Mouse (Mus musculus): ENCODE measurements at regions not wholly inside any gene's neighbourhood (a gene's known extent, or its start where the extent isn't known, plus 50 kb on each side); places are given as distances from the start of the nearest gene placed in this dataset.

DNA sequence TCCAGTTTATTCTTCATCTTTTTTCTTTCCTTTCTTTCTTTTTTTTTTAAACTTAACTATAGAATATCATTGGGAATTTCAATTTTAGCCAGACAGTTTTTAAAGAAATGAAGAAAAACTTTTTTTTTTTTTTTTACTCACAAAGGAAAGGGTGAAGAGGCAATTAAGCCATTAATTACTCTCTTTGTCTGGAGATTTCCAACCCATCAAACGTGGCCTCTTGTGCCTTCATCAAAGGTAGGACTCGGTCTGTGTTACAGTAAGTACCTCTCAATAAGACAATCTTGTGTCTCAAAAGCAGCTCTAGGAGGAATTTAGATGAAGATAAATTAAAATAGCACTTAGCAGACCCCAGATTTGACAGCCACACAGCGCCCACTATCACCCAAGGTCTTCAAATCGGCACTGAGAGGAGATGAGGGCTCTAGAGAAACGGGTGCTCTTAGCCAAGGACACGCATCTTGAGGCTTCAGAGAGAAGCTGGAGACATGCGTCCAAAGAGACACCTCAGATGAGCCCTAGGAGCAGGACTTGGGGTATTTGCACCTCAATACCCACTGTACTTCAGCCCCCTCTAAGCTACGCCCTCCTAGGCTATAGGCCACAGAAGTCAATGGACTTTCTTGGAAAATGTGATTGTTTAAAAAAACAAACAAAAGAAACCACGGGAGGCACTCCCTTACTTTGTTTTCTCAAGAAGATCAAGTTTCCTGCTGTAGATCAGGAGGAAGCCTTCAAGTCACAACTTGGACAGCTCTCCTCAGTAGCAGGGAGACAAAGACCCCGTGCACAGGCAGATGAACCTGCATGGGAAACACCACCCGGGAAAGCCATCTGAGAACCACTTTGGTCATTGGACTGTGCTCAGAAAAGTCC is 176.8 kb upstream of the Spred2 start:
- DNase-seq (ENCODE audit: low read depth, low spot score), result no peak

DNA sequence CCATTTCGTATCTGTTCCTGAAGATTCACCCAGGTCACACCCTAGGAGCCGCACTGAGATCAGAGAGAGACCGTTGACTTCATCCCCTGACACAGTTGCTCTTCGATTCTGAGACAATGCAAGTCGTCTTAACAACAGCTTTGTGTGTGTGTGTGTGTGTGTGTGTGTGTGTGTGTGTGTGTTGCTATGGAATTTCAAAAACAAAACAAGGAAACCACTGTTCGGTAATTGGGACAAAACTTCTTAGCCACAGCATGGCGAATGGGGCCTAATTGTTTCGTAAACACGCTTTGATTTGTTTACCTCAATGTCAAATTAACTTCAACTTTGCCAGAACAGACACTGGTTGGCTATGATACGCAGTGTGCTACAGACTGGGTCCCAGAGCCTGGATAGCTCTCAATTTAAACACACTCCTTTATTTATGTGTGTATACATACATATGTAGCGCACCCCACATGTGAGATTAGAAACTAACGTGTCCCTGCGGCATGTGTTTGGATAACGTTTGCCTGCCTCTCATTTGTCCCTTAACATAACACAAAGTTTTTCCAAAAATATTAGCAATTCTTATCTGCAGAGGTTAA is 176.1 kb upstream of the Spred2 start:
- no peak for DNase-seq (ENCODE audit: low read depth, low spot score)

DNA sequence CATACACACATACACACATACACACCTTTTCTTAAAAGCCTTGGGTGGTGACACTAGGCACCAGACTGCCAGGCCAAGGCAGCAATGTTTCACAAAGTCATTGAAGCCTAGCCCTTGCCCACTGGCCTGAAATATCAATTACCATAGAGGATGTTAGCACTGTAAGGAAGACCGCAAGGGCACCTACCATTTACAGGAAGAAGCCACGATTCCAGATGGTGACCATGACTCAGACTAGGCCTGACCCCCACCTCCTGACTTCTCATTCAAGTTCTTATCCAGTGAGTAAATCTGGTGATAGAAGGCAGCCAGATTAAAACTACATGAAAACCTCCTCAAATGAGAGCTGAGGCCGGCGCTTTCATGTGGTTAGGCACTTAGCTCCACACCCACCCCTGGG is 165.3 kb upstream of the Spred2 start:
- DNase-seq (ENCODE audit: low read depth, low spot score), result no peak

DNA sequence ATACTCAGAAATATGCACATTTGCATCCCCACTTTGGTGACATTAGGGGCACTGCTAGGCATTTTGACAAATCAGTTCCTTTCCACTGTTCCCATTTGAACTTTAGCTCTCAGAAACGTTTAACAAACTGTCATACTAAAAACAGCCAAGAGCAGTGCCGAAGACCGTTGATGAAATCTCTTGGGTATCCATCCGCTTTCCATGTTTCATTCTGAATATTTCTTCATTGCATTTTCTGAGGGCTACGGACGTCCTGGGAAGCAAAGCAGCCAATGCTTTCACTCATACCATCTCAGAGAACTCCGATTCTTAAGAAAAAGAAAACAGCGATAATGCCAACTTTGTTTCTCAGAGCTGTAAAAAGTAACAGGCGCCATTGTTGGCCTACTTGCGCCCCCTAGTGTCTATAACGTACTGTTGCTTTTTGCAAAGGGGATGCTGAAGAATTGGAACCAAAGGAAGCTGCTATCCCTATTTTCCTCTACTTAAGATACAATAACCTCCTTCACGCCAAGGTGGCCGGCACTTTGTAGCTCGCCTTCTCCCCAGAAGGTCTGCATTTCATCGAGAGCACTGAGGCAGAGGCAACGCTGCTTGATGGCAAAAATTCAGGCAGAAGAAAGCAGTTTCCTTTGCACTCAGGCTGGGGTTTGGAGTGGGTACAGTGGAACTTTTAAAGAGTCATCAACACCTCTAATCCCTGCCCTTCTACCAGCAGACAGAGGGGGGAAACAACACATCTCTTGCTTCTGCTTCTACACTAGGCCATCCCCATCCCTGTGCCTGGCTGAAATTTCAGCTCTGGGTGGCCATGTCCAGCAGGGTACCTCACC is 163.1 kb upstream of the Spred2 start:
- DNase-seq (ENCODE audit: low read depth, low spot score), result peak; percentile 6

DNA sequence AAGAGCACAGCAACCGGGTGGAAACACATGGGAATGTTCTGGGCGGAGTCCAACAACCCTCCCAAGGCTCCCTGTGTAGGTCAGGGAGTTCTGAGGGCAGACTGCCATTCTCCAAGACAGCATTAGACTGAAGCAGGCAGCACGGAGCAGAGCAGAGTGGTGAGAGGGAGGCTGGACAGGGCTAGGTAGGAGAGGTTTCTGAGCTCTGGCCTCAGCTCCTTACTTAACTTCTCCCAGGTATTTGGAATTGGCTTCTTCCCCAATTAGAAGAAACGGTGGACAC is 162.5 kb upstream of the Spred2 start:
- no peak for DNase-seq (ENCODE audit: low read depth, low spot score)

- DNase-seq (ENCODE audit: low read depth, low spot score), result no peak
Measured at GRCm38 (mm10) chr11:19767316-19767715, 156.9 kb upstream of the Spred2 start.

GRCm38 (mm10) chr11:19767871-19768270 is 156.3 kb upstream of the Spred2 start:
- no peak for DNase-seq (ENCODE audit: low read depth, low spot score)

DNA sequence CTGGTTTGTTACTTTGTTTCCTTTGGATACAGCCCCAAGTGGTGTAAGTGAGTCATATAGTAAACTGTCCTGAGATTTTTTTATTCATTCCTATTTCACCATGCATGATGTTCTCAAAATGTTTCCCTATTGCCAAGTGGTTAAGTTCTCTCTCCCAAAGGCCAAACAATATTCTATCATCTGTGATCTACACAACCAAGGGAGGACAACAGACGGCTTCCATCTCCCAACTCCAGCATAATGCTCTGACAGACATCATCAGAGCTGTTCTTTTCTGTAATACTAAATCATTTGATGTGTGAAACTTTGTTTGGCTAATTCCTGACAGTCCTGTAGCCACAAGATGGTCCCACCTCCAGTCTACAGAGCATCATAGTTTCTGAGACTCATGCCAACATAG is 155.2 kb upstream of the Spred2 start:
- no peak for DNase-seq (ENCODE audit: low read depth, low spot score)

DNA sequence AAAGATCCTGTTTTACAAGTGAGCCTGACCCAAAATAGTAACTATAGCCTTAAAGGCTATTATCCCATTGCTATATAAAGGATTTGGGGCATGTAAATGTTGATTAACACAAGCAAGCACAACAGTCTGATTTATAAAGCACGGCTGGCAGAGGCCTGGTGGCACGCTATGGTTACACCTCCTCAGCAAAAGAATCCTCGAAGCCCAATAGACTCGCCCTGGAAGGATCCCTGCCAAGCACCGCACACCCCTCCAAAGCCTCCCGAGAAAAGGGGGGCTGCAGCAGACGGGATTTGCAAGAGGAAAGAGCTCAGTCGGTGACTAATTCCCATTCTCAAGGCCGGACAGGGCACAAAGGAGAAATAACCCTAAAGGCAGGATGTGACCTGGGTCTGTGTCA is 150.2 kb upstream of the Spred2 start:
- DNase-seq (ENCODE audit: low read depth, low spot score), result no peak

- DNase-seq (ENCODE audit: low read depth, low spot score), result no peak
Measured at GRCm38 (mm10) chr11:19775741-19776140, 148.4 kb upstream of the Spred2 start.

DNA sequence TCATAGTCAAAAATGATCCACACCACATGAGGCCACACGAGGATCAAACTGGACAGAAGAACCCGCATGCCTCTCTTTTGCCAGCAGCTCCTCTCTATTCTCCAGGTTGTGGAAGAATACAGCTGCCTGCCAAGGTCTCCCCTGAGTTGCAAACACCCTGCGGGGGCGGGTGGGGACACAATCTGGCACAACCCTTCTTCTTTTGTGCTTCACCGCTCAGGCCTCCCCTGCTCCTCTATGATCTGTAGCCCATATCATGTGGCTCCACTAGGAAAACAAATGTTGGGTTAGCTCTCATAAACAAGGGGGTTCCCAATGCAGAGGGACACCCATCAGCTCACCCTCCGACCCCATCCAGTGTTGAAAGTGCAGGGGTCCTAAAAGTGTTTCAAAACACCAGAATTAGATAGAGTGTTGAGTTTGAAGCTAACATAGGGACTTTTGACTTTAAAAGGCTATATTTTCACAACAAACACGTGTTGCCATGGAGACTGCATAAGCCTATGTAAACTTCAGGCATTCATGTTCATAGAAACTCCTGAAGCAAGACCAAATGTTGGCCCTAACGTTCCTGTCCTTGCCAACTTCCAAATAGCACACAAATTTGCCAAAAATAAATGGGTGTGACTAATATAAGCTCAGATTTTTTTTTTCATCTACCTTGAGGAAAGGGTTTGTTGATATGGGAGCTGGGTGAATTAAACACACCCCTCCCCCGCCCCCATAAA is 147.5 kb upstream of the Spred2 start:
- no peak for DNase-seq (ENCODE audit: low read depth, low spot score)

- DNase-seq (ENCODE audit: low read depth, low spot score), result no peak
Measured at GRCm38 (mm10) chr11:19778191-19778590, 146.0 kb upstream of the Spred2 start.

DNA sequence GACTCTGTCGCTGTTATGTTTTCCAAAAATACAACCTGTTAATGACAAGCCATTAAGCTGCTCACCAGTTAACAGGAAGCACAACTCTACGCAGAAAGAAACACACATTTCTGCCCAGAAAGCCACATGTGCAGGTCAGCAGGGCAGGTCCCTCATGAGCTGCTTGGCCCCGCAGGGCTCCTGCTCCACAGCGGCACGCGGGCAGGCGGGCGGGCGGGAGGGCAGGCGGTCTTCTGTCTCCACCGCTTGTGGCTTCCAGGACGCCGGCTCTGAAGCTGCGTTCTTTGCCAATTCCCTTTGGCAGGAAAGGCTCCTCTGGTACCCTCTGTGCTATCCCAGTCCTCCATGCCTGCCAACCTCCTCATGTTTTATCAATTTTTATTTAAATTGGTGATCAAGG is 139.1 kb upstream of the Spred2 start:
- no peak for DNase-seq (ENCODE audit: low read depth, low spot score)

DNA sequence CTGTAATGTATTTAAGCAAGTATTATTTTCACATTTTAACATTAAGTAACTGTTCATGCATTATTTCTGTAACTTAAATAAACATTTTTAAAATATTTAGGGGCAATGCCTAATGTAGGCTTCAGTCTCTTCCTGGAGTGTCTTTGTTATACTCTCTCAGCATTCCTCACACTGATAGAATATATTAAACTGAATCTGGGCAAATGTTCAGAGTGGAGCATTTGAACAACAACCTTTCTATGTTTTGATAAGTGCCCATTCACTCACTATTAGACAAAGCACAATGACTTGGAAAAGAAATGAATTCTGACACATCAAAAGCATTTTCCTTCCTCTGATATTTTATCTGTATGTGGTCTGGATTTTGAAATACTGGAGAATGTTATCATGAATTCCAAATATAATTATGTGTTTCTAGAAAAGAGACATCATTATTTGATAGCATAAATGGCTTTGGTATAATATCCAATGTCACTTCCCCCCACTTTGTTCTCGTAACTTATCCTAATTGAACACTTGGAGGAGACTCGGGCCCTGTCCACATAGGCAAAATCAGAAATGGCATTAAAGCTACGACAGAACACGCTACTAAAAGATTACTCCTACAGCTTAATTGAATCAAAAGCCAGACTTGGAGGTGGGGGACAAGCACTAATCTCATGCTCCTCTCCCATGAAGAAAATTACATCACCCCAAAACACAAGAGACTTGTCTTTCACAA is 127.1 kb upstream of the Spred2 start:
- DNase-seq (ENCODE audit: low read depth, low spot score), result no peak

DNA sequence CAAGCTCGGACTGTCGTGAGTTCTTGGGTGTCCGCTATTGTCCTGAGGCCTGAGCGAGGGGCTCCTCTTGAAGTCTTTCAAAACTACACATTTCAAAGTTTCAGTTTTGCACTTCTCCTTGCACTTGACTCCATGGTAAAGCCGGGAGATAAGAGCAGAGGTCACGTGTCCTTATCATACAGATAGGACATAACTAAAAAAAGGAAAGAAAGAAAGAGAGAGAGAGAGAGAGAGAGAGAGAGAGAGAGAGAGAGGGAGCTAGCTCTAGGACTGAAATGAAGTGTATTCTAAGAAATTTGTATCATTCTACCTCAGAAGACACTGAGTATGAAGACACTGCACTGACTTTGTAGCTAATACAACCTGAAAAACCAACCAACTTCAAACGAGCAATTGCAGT is 114.8 kb upstream of the Spred2 start:
- no peak for DNase-seq (ENCODE audit: low read depth, low spot score)

DNA sequence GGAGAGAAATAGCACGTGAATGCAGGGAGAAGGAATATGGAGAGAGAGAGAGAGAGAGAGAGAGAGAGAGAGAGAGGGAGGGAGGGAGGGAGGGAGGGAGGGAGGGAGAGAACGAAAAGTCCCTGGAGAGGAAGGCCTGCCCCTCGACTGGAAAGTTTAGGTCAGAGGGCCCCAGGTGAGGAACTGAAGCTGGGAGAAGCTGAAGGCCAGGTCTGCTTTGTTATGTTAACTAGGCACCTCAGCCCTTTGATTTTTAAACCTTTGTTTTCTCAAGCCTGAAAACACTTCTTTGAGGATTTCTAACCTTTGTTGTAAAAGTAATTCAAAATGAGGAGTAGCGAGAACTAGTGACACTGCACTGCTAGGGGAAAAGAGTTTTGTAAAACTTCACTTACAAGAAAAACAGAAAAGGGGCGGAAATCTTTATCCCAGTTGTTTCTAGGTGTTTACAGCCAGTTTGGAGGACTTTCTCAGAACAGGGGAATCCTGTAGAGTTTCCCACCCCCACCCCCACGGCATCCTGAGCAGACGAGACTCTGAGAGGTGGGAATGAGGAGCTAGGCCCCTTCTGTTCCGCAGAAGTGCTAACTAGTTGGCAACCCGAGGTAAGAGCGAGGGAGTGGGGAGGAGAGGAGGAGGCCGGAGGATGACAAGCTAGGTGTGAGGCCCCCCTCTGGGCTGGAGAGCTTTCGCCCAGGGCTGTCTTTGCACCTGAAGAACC is 112.7 kb upstream of the Spred2 start:
- DNase-seq (ENCODE audit: low read depth, low spot score), result no peak

GRCm38 (mm10) chr11:19811992-19812690 is 112.0 kb upstream of the Spred2 start:
- DNase-seq (ENCODE audit: low read depth, low spot score), result no peak

DNA sequence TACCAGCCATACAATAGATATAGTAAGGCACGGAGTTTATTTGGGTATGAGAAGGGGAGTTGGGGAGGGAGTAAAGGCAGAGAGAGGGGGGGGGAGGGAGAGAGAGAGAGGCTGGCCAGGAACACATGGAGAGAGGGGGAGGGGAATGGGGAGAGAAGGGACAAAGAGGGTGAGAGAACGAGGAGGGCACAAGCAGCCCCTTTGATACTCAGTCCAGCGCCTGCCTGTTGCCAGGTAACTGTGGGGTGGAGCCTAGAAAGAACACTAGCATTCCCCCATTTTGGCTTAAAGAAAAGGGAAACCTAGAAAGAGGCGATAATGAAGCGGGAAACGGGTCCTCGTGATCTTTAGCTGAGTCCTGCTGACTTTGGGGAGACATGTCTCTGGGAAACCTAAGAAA is 110.6 kb upstream of the Spred2 start:
- no peak for DNase-seq (ENCODE audit: low read depth, low spot score)

DNA sequence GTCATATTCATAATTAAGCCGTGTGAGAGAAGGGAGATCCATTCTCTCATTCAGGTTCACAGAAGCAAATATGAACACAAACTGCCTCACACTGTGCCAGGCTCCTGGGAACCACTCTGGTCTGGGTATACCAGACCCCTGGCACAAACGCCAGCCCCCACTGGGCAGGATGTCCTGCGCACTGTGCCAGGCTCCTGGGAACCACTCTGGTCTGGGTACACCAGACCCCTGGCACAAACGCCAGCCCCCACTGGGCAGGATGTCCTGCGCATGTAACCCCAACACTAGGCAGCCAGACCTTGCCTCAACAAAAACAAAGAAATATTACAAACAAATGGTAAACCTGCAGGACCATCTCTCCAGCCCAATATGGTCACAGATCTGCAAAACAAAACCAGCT is 101.2 kb upstream of the Spred2 start:
- no peak for DNase-seq (ENCODE audit: low read depth, low spot score)

DNA sequence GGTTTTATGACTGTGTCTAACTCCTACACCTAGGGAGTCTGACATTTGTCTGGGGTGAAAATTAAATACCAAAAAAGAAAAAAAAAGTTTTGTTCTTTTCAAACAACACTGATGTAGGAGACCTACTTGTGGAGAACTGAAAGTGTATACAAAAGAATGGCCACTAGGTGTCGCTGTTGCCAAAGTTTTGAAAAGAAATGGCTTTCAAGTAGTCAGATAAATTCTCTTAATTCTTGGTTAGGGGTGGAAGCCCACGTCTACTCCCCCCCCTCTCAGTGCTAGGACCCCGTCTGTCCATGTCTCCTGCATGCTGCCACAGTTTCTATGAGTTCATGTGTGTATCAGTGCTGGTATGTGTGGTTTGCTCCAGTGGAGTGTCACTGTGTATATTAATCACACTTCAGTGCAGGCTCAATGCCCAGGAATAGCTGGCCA is 100.7 kb upstream of the Spred2 start:
- DNase-seq (ENCODE audit: low read depth, low spot score), result peak; percentile 57
